11 mouse cellular contexts compared by ENCODE assay signal in the genomic region with DNA sequence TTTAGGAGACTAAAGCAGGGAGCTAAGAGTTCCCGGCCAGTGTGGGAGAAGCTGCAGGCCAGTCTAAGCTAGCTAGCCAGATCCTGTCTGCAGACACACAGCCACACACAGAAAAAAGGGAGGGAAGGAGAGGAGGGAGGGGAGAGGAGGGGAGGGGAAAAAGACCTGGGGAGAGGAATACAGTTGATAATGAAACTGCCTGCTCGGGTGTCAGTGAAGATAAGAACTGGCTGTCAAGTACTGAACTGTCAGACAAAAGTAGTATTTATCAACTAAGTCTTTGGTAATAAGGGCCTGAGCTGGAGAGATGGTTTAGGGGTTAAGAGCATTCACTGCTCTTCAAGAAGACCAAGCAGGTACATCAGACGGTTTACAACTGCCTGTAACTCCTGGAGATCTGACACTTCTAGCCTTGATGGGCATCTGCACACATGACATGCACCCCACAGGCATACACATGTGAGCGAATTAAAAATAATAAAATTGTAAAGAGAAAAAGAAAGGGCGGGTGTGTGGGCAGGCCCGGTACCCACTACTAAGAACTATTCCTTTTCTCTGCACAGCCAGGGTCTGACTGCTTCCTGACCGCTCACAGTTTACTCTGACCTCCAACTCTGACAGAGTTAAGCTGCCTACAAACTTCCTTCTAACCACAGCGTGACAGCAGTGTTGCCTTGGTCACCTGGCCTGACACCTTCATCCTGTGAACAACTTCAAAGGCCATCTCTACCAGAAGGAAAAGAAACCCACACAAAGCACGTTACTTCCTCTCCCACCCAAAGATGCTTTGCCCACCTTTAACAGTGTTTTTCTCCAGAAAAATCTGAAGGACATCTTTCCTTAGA. TPM values are rescaled to one million over a fixed set of nuclear protein-coding genes. Genes with fewer than 3 reads are reported as not detected.
DNase-seq lines count a peak whose midpoint lies in the region; ATAC-seq and TF ChIP-seq lines count a peak whose summit lies in the region.
"Had no signal": no experiment of that assay in that cellular context is flagged by ENCODE, and none has a peak within 500 bp of the region (broad histone marks: within the 10 kb centered on the region; RNA-seq: fewer than 3 reads in every experiment).

No protein-coding gene starts in this region.

- WGBS in liver, embryonic 15.5 days (ENCODE audit: insufficient replicate concordance), result 21% methylated on average over 9 of the region's 9 CpGs
- 60% methylated on average over 9 of the region's 9 CpGs for WGBS in lung, postnatal 0 days

- H3K27me3 ChIP-seq in megakaryocyte, embryonic 14.5 days (replicated peaks), result peaks cover 16% of the 10 kb centered on the region
- peaks cover 20% of the 10 kb centered on the region for H3K27me3 ChIP-seq in liver, embryonic 15.5 days
- no peaks in the 10 kb centered on the region for H3K27me3 ChIP-seq in lung, postnatal 0 days (replicated peaks; ENCODE audit: insufficient read depth, low read length)

- TF ChIP-seq CTCF in lung, postnatal 0 days (IDR thresholded peaks at IDR 0.05), result no peak

- H3K4me1 ChIP-seq in megakaryocyte, embryonic 14.5 days, result peaks cover 81% of the 10 kb centered on the region
- peaks cover 86% of the 10 kb centered on the region for H3K4me1 ChIP-seq in liver, embryonic 15.5 days (replicated peaks)
- H3K4me1 ChIP-seq in lung, postnatal 0 days (ENCODE audit: insufficient read depth, low read depth, low read length), result peaks cover 10% of the 10 kb centered on the region; the same call in 1 of the 2 replicates

- no peaks in the 10 kb centered on the region for H3K9me3 ChIP-seq in megakaryocyte, embryonic 14.5 days
- no peaks in the 10 kb centered on the region for H3K9me3 ChIP-seq in liver, embryonic 15.5 days (replicated peaks)
- H3K9me3 ChIP-seq in lung, postnatal 0 days (ENCODE audit: low read length), result no peaks in the 10 kb centered on the region

- TF ChIP-seq EP300 in lung, postnatal 0 days (IDR thresholded peaks at IDR 0.05), result no peak

- H3K27ac ChIP-seq in liver, embryonic 15.5 days (replicated peaks), result peak overlapping the region; percentile 99
- no peak overlapping the region for H3K27ac ChIP-seq in lung, postnatal 0 days (ENCODE audit: low read length)

- no peak for ATAC-seq in CD4-positive, CD25-positive, alpha-beta regulatory T cell, adult 4 months
- ATAC-seq in megakaryocyte, adult 5-6 weeks (ENCODE audit: poor library complexity, severe bottlenecking), result no peak
- ATAC-seq in liver, embryonic 15.5 days (ENCODE audit: insufficient read depth), result peak; percentile 79
- ATAC-seq in lung, postnatal 0 days, result no peak

- H3K36me3 ChIP-seq in megakaryocyte, embryonic 14.5 days (replicated peaks; ENCODE audit: low read length), result peaks cover 7% of the 10 kb centered on the region
- peaks cover 26% of the 10 kb centered on the region for H3K36me3 ChIP-seq in liver, embryonic 15.5 days (replicated peaks)
- H3K36me3 ChIP-seq in lung, postnatal 0 days (ENCODE audit: insufficient read depth, low read length), result no peaks in the 10 kb centered on the region

- H3K4me2 ChIP-seq in liver, embryonic 15.5 days, result peak overlapping the region; percentile 99
- no peak overlapping the region for H3K4me2 ChIP-seq in lung, postnatal 0 days (replicated peaks; ENCODE audit: low read depth, low read length)

- H3K4me3 ChIP-seq in megakaryocyte, embryonic 14.5 days (replicated peaks), result peak overlapping the region; percentile 77
- peak overlapping the region; percentile 99 for H3K4me3 ChIP-seq in liver, embryonic 15.5 days (replicated peaks)
- no peak overlapping the region for H3K4me3 ChIP-seq in lung, postnatal 0 days (ENCODE audit: low read depth, low read length)

- peak; percentile 35 for DNase-seq in CD4-positive, CD25-positive, alpha-beta regulatory T cell, adult 2 months (ENCODE audit: low read depth, low spot score)
- DNase-seq in c-Kit-positive CD71-positive TER-119-positive erythroid progenitor cells, embryonic 14.5 days (ENCODE audit: low spot score), result peak; percentile 83
- no peak for DNase-seq in right cerebral cortex, postnatal 25 days
- no peak for DNase-seq in lung, postnatal 0 days (ENCODE audit: low spot score)
- DNase-seq: thymus, postnatal 25 days had no signal

- H3K9ac ChIP-seq in liver, embryonic 15.5 days, result peak overlapping the region; percentile 98
- no peak overlapping the region for H3K9ac ChIP-seq in lung, postnatal 0 days (replicated peaks; ENCODE audit: low read depth)

RNA-seq across cellular contexts. Expression of gene Gm5475, which starts 1.8 kb away (rescaled TPM):
- polyA plus RNA-seq in CD4-positive, CD25-positive, alpha-beta regulatory T cell, adult 4 months (2017; shearing (Covaris generic)), result not detected
- polyA plus RNA-seq in megakaryocyte, embryonic 14.5 days (2012; ENCODE audit: insufficient read depth, low replicate concordance), result not detected in 2 replicates
- not detected in 2 replicates for total RNA-seq in megakaryocyte, adult 5-6 weeks (2015)
- total RNA-seq in megakaryocyte, adult 5-6 weeks (2017), result not detected in 2 replicates
- 0.05 TPM in 2 replicates for polyA plus RNA-seq in liver, embryonic 15.5 days (2015; fragmentation: Nextera tagmentation; extraction: Ambion mirVana)
- 0.11 and 0.12 TPM in 2 replicates for polyA plus RNA-seq in lung, postnatal 0 days (2015; fragmentation: Nextera tagmentation; extraction: Ambion mirVana)
- total RNA-seq: granulocyte monocyte progenitor cell, adult 5-6 weeks; left cerebral cortex, adult 18-20 months had no signal

RNA-seq across cellular contexts. Expression of gene Slc11a2, which starts 4.7 kb away (rescaled TPM):
- polyA plus RNA-seq in CD4-positive, CD25-positive, alpha-beta regulatory T cell, adult 4 months (2017; shearing (Covaris generic)), result 10 to 100 TPM; 31.4 to 39.1 TPM
- polyA plus RNA-seq in megakaryocyte, embryonic 14.5 days (2012; ENCODE audit: insufficient read depth, low replicate concordance), result 0.62 TPM in 1 of 2 replicates, not detected in the other
- 5.0 and 5.3 TPM in 2 replicates for total RNA-seq in megakaryocyte, adult 5-6 weeks (2015)
- total RNA-seq in megakaryocyte, adult 5-6 weeks (2017), result 3.1 and 6.0 TPM in 2 replicates
- 39.7 and 43.9 TPM in 2 replicates for polyA plus RNA-seq in liver, embryonic 15.5 days (2015; fragmentation: Nextera tagmentation; extraction: Ambion mirVana)
- polyA plus RNA-seq in lung, postnatal 0 days (2015; fragmentation: Nextera tagmentation; extraction: Ambion mirVana), result 16.1 and 19.2 TPM in 2 replicates

RNA-seq across cellular contexts. Expression of gene Letmd1, which starts 48.7 kb away (rescaled TPM):
- polyA plus RNA-seq in CD4-positive, CD25-positive, alpha-beta regulatory T cell, adult 4 months (2017; shearing (Covaris generic)), result 10 to 100 TPM; 52.3 to 82.7 TPM
- 21.1 and 42.7 TPM in 2 replicates for polyA plus RNA-seq in megakaryocyte, embryonic 14.5 days (2012; ENCODE audit: insufficient read depth, low replicate concordance)
- 15.2 and 17.2 TPM in 2 replicates for total RNA-seq in megakaryocyte, adult 5-6 weeks (2015)
- total RNA-seq in megakaryocyte, adult 5-6 weeks (2017), result 8.8 and 15.5 TPM in 2 replicates
- 11.9 and 14.3 TPM in 2 replicates for polyA plus RNA-seq in liver, embryonic 15.5 days (2015; fragmentation: Nextera tagmentation; extraction: Ambion mirVana)
- 13.0 and 13.2 TPM in 2 replicates for polyA plus RNA-seq in lung, postnatal 0 days (2015; fragmentation: Nextera tagmentation; extraction: Ambion mirVana)

RNA-seq across cellular contexts. Expression of gene Higd1c, which starts 55.8 kb away (rescaled TPM):
- polyA plus RNA-seq in CD4-positive, CD25-positive, alpha-beta regulatory T cell, adult 4 months (2017; shearing (Covaris generic)), result not detected
- polyA plus RNA-seq in megakaryocyte, embryonic 14.5 days (2012; ENCODE audit: insufficient read depth, low replicate concordance), result not detected in 2 replicates
- not detected in 2 replicates for total RNA-seq in megakaryocyte, adult 5-6 weeks (2015)
- total RNA-seq in megakaryocyte, adult 5-6 weeks (2017), result not detected in 2 replicates
- not detected in 2 replicates for polyA plus RNA-seq in liver, embryonic 15.5 days (2015; fragmentation: Nextera tagmentation; extraction: Ambion mirVana)
- polyA plus RNA-seq in lung, postnatal 0 days (2015; fragmentation: Nextera tagmentation; extraction: Ambion mirVana), result not detected in 2 replicates
- total RNA-seq: granulocyte monocyte progenitor cell, adult 5-6 weeks; left cerebral cortex, adult 18-20 months had no signal

Comparison
In these comparisons a context has a peak if more than half of its experiments do, and no peak if none do; other contexts are left out.
1. DNase-seq: peak in CD4-positive, CD25-positive, alpha-beta regulatory T cell, adult 2 months (single experiment) and c-Kit-positive CD71-positive TER-119-positive erythroid progenitor cells, embryonic 14.5 days (single experiment); none in right cerebral cortex, postnatal 25 days (single experiment) and lung, postnatal 0 days (single experiment).
2. RNA of gene Slc11a2, which starts 4.7 kb away (polyA plus RNA-seq): 39.7 to 43.9 TPM in liver, embryonic 15.5 days, 31.4 to 39.1 TPM in CD4-positive, CD25-positive, alpha-beta regulatory T cell, adult 4 months and 16.1 to 19.2 TPM in lung, postnatal 0 days; 0.62 TPM in megakaryocyte, embryonic 14.5 days; every median in the first group is over 10 times any median in the second.